11 mouse cellular contexts compared by ENCODE assay signal in the genomic region with DNA sequence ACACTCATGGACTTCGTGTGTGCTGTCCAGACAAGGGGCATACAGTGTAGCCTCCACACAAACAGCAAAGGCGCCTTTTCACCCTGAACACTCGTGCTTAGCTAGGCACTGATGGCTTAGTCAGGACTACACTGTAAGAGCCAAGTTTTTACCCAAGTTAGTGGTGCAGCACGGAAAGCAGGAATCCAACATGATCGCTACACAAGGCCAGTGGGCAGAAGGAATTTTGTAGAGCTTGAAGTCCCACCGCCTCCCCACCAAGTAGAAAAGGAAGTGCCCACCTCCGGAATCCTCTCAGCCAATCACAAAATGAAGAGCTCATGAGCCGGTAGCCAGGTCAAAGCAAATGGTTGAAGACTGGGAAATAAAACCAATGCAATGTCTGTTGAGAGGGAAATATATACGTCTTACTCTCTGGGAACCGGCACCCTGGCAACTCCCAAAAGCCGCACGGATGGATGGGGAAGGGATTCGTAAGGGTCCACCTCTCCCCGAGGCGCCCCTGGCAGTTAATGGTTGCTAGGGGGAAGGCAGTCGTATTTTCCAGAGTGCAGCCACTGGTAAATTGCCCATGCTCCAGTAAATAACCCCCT. TPM values are rescaled to one million over a fixed set of nuclear protein-coding genes. Genes with fewer than 3 reads are reported as not detected.
DNase-seq lines count a peak whose midpoint lies in the region; ATAC-seq lines count a peak whose summit lies in the region.
"Had no signal": no experiment of that assay in that cellular context is flagged by ENCODE, and none has a peak within 500 bp of the region (broad histone marks: within the 10 kb centered on the region; RNA-seq: fewer than 3 reads in every experiment).

No protein-coding gene starts in this region.

- H3K36me3 ChIP-seq in forebrain, embryonic 12.5 days (replicated peaks): no peaks in the 10 kb centered on the region
- H3K36me3 ChIP-seq: stomach, embryonic 15.5 days had no signal

- DNase-seq in heart, adult 11 months: peak; percentile 80
- no peak for DNase-seq in heart, postnatal 4 days
- peak; percentile 69 for DNase-seq in ES-CJ7 (ENCODE audit: low read depth, low spot score)
- DNase-seq in kidney, postnatal 14 days: peak; percentile 49
- no peak for DNase-seq in right cerebral cortex, postnatal 14 days
- DNase-seq in embryo, embryonic 11 days: no peak
- DNase-seq: adrenal gland, postnatal 14 days had no signal

- no peak overlapping the region for H3K9ac ChIP-seq in forebrain, embryonic 12.5 days
- H3K9ac ChIP-seq: stomach, embryonic 15.5 days had no signal

- H3K4me1 ChIP-seq in forebrain, embryonic 12.5 days: no peaks in the 10 kb centered on the region
- H3K4me1 ChIP-seq: stomach, embryonic 15.5 days had no signal

- H3K27ac ChIP-seq in forebrain, embryonic 12.5 days: no peak overlapping the region
- H3K27ac ChIP-seq: stomach, embryonic 15.5 days had no signal

- H3K4me3 ChIP-seq in forebrain, embryonic 12.5 days (replicated peaks): 0 out of 2 replicates have a peak overlapping the region, but pooled peaks have one; percentile 0
- H3K4me3 ChIP-seq: megakaryocyte, embryonic 14.5 days; stomach, embryonic 15.5 days had no signal

- ATAC-seq in forebrain, embryonic 12.5 days (ENCODE audit: low FRiP score): no peak
- ATAC-seq in activated CD4-positive, CD25-positive, alpha-beta regulatory T cell, adult 4 months: no peak

- peak overlapping the region; percentile 15; the same call in 1 of the 2 replicates for H3K4me2 ChIP-seq in forebrain, embryonic 12.5 days
- H3K4me2 ChIP-seq: stomach, embryonic 15.5 days had no signal

- WGBS in forebrain, embryonic 12.5 days: 70% methylated on average over 16 of the region's 16 CpGs

- no peaks in the 10 kb centered on the region for H3K9me3 ChIP-seq in forebrain, embryonic 12.5 days
- H3K9me3 ChIP-seq: megakaryocyte, embryonic 14.5 days; stomach, embryonic 15.5 days had no signal

- H3K27me3 ChIP-seq in forebrain, embryonic 12.5 days: no peaks in the 10 kb centered on the region
- H3K27me3 ChIP-seq: megakaryocyte, embryonic 14.5 days; stomach, embryonic 15.5 days had no signal

RNA-seq across cellular contexts. Expression of gene Lamc1, which starts 13.2 kb away (rescaled TPM):
- 100 to 1,000 TPM; 351 to 364 TPM for total RNA-seq in heart, postnatal 4 days (2021)
- polyA plus RNA-seq in forebrain, embryonic 12.5 days (2016; fragmentation: Nextera tagmentation; extraction: Ambion mirVana): 26.0 and 26.3 TPM in 2 replicates
- polyA plus RNA-seq in activated CD4-positive, CD25-positive, alpha-beta regulatory T cell, adult 4 months (2017; shearing (Covaris generic)): 1 to 10 TPM; 6.7 to 10.0 TPM

Comparison
In these comparisons a context has a peak if more than half of its experiments do, and no peak if none do; other contexts are left out.
1. DNase-seq: peak in heart, adult 11 months (single experiment), ES-CJ7 (single experiment) and kidney, postnatal 14 days (single experiment); none in heart, postnatal 4 days (single experiment), right cerebral cortex, postnatal 14 days (single experiment) and embryo, embryonic 11 days (single experiment).